Mouse (Mus musculus) cerebral cortex, adult 2 months (tissue): ENCODE results near the gene Pde8a.

Experiments
- WGBS: fragments of 180-500 bp; shearing (Covaris S2); methylation state at CpG from one replicate; pipeline ENCODE4 v1.1.7; 2018; 5-methylcytosine and 5-hydroxymethylcytosine counted together

The Pde8a gene

GRCm38 (mm10) chr7:81213347-81214152, at the start of gene Pde8a:
Pde8a (plus strand) TSS chr7:81213596.
- WGBS, result 1% methylated on average over 124 of the region's 128 CpGs

GRCm38 (mm10) chr7:81164411-81164810, 49.0 kb upstream of the Pde8a start:
- 79% methylated on average over 7 of the region's 7 CpGs for WGBS

GRCm38 (mm10) chr7:81167124-81167523, 46.3 kb upstream of the Pde8a start:
- WGBS, result 28% methylated on average over 3 of the region's 3 CpGs

GRCm38 (mm10) chr7:81169351-81169750, 44.0 kb upstream of the Pde8a start:
- 76% methylated on average over 7 of the region's 7 CpGs for WGBS

GRCm38 (mm10) chr7:81173931-81174330, 39.5 kb upstream of the Pde8a start:
- 94% methylated on average over 2 of the region's 2 CpGs for WGBS

GRCm38 (mm10) chr7:81174654-81175053, 38.7 kb upstream of the Pde8a start:
- 83% methylated on average over 5 of the region's 5 CpGs for WGBS

GRCm38 (mm10) chr7:81176187-81176769, 37.1 kb upstream of the Pde8a start:
- 69% methylated on average over 5 of the region's 5 CpGs for WGBS

GRCm38 (mm10) chr7:81179494-81179893, 33.9 kb upstream of the Pde8a start:
- 58% methylated on average over 5 of the region's 5 CpGs for WGBS

- WGBS, result 82% methylated on average over 10 of the region's 10 CpGs
These were observed 30.8 kb upstream of the Pde8a start for GRCm38 (mm10) chr7:81182492-81183175.

- WGBS, result 86% methylated on average over 2 of the region's 2 CpGs
These were observed 29.3 kb upstream of the Pde8a start for GRCm38 (mm10) chr7:81184136-81184535.

- WGBS, result 96% methylated on average over 1 of the region's 1 CpGs
These were observed 28.7 kb upstream of the Pde8a start for GRCm38 (mm10) chr7:81184651-81185050.

- WGBS, result 87% methylated on average over 9 of the region's 9 CpGs
These were observed 24.2 kb upstream of the Pde8a start for GRCm38 (mm10) chr7:81189180-81189579.

- 72% methylated on average over 4 of the region's 4 CpGs for WGBS
These were observed 17.9 kb upstream of the Pde8a start for GRCm38 (mm10) chr7:81195509-81195908.

GRCm38 (mm10) chr7:81196796-81197195, 16.6 kb upstream of the Pde8a start:
- WGBS, result 91% methylated on average over 3 of the region's 3 CpGs

GRCm38 (mm10) chr7:81198538-81198937, 14.9 kb upstream of the Pde8a start:
- WGBS, result 55% methylated on average over 4 of the region's 4 CpGs

- 78% methylated on average over 5 of the region's 5 CpGs for WGBS
These were observed 14.3 kb upstream of the Pde8a start for GRCm38 (mm10) chr7:81199109-81199508.

GRCm38 (mm10) chr7:81199757-81200156, 13.6 kb upstream of the Pde8a start:
- WGBS, result 65% methylated on average over 4 of the region's 4 CpGs

- 67% methylated on average over 5 of the region's 5 CpGs for WGBS
These were observed 11.0 kb upstream of the Pde8a start for GRCm38 (mm10) chr7:81202389-81202788.

- WGBS, result 96% methylated on average over 10 of the region's 10 CpGs
These were observed 9.8 kb upstream of the Pde8a start for GRCm38 (mm10) chr7:81203576-81203975.

GRCm38 (mm10) chr7:81208944-81209343, 4.5 kb upstream of the Pde8a start:
- WGBS, result 50% methylated on average over 6 of the region's 6 CpGs

GRCm38 (mm10) chr7:81209979-81210685, 3.3 kb upstream of the Pde8a start:
- WGBS, result 67% methylated on average over 12 of the region's 12 CpGs

- 27% methylated on average over 8 of the region's 8 CpGs for WGBS
These were observed 1.6 kb upstream of the Pde8a start for GRCm38 (mm10) chr7:81211760-81212159.
